Mouse (Mus musculus) CH12.LX (cell line): Measurements from ENCODE around the gene Plekha5. TPM values are rescaled to one million over a fixed set of nuclear protein-coding genes. Genes with fewer than 3 reads are reported as not detected.

Experiments
- DNase-seq: peaks from one replicate; pipeline ENCODE4 v3.0.0-alpha.2; 2013; ENCODE audit errors: extremely low read depth
- H3K27ac ChIP-seq: 2 replicates; pipeline ENCODE4 v1.5.1; 2012; ENCODE audit warnings: low read depth, mild to moderate bottlenecking, control low read depth, moderate library complexity; ENCODE audit not compliant: insufficient read depth
- H3K27me3 ChIP-seq: replicated peaks from 2 replicates; pipeline ENCODE3; 2012; ENCODE audit warnings: inconsistent platforms
- H3K36me3 ChIP-seq, 2 experiments: replicated peaks in 1 of 2; 2 replicates each; pipeline versions ENCODE3 to v1.6.1; 2012; ENCODE audit warnings: inconsistent platforms in 1 of 2, low read length in 1 of 2, mild to moderate bottlenecking in 1 of 2, mixed read lengths in 1 of 2, moderate library complexity in 1 of 2; ENCODE audit not compliant: control insufficient read depth in 1 of 2, insufficient read depth in 1 of 2
- H3K4me1 ChIP-seq, 2 experiments: 2 replicates each; pipeline ENCODE4 v1.6.1; 2012; ENCODE audit warnings: inconsistent platforms in 1 of 2, moderate library complexity in 1 of 2; ENCODE audit not compliant: insufficient read depth in 2 of 2, control insufficient read depth in 1 of 2
- H3K4me2 ChIP-seq: 2 replicates; pipeline ENCODE4 v1.6.1; 2012; ENCODE audit warnings: low read depth, mild to moderate bottlenecking, control low read depth; ENCODE audit not compliant: poor library complexity, insufficient read depth, severe bottlenecking
- H3K4me3 ChIP-seq, 3 experiments: fragments of 150-350 bp in 1 of 3; sonication (generic) in 1 of 3; replicated peaks in 1 of 3; 2 replicates each; pipeline versions ENCODE3 to v1.5.1; 2011 to 2012; ENCODE audit warnings: low read depth in 2 of 3, low read length in 2 of 3, mild to moderate bottlenecking in 2 of 3, moderate library complexity in 2 of 3, control low read depth in 1 of 3, improper control_type of control experiment in 1 of 3, inconsistent platforms in 1 of 3, mixed read lengths in 1 of 3; ENCODE audit not compliant: poor library complexity in 1 of 3
- H3K79me2 ChIP-seq: replicated peaks from 2 replicates; pipeline ENCODE4 v1.6.1; 2012; ENCODE audit warnings: mild to moderate bottlenecking, moderate library complexity; ENCODE audit not compliant: control insufficient read depth, poor library complexity, insufficient read depth, severe bottlenecking; ENCODE audit errors: extremely low read depth
- H3K9ac ChIP-seq: 2 replicates; pipeline ENCODE4 v1.6.1; 2012; ENCODE audit warnings: low read depth, mild to moderate bottlenecking, control low read depth, moderate library complexity; ENCODE audit not compliant: insufficient read depth
- H3K9me3 ChIP-seq: replicated peaks from 2 replicates; pipeline ENCODE3; 2012; ENCODE audit warnings: low read length, inconsistent platforms, mixed read lengths
- BHLHE40 ChIP-seq: IDR thresholded peaks from 2 replicates; pipeline ENCODE4 v1.6.1; 2011; ENCODE audit warnings: mild to moderate bottlenecking, low read depth, low read length, improper control_type of control experiment
- CHD1 ChIP-seq: IDR thresholded peaks from 2 replicates; pipeline ENCODE4 v1.6.1; 2012; ENCODE audit warnings: low read depth, low read length, improper control_type of control experiment, inconsistent platforms
- CTCF ChIP-seq, 2 experiments: IDR thresholded peaks in 1 of 2; conservative IDR thresholded peaks in 1 of 2; 2 replicates each; pipeline ENCODE4 v1.5.1; 2011 to 2012; ENCODE audit warnings: low read depth in 2 of 2, low read length in 2 of 2, improper control_type of control experiment in 1 of 2, inconsistent platforms in 1 of 2, mild to moderate bottlenecking in 1 of 2, moderate library complexity in 1 of 2
- ETS1 ChIP-seq: conservative IDR thresholded peaks from 2 replicates; pipeline ENCODE4 v1.6.1; 2012; ENCODE audit warnings: low read depth, mild to moderate bottlenecking, inconsistent platforms, low read length, improper control_type of control experiment, moderate library complexity
- GABPA ChIP-seq: IDR thresholded peaks from 2 replicates; pipeline ENCODE4 v1.6.1; 2012; ENCODE audit warnings: low read depth, low read length, improper control_type of control experiment, inconsistent platforms; ENCODE audit not compliant: insufficient replicate concordance
- HCFC1 ChIP-seq: IDR thresholded peaks from 2 replicates; pipeline ENCODE4 v1.6.1; 2012; ENCODE audit warnings: low read depth, mild to moderate bottlenecking, inconsistent platforms, low read length, improper control_type of control experiment
- JUN ChIP-seq: IDR thresholded peaks from 2 replicates; pipeline ENCODE4 v1.6.1; 2011; ENCODE audit warnings: low read depth, mild to moderate bottlenecking, low read length, improper control_type of control experiment, moderate library complexity; ENCODE audit not compliant: insufficient read depth
- JUND ChIP-seq: conservative IDR thresholded peaks from 2 replicates; pipeline ENCODE4 v1.6.1; 2011; ENCODE audit warnings: low read depth, low read length, improper control_type of control experiment
- MAFK ChIP-seq: IDR thresholded peaks from 2 replicates; pipeline ENCODE4 v1.6.1; 2011; ENCODE audit warnings: low read length, improper control_type of control experiment; ENCODE audit not compliant: insufficient replicate concordance
- MAX ChIP-seq: IDR thresholded peaks from 2 replicates; pipeline ENCODE4 v1.6.1; 2011; ENCODE audit warnings: low read length, improper control_type of control experiment
- MYC ChIP-seq: IDR thresholded peaks from 2 replicates; pipeline ENCODE4 v1.6.1; 2011; ENCODE audit warnings: low read depth, mild to moderate bottlenecking, improper control_type of control experiment, low read length
- NELFE ChIP-seq: IDR thresholded peaks from 2 replicates; pipeline ENCODE4 v1.6.1; 2011; ENCODE audit warnings: low read depth, low read length, improper control_type of control experiment
- POLR2A ChIP-seq: IDR thresholded peaks from 2 replicates; pipeline ENCODE4 v1.6.1; 2011; ENCODE audit warnings: low read depth, mild to moderate bottlenecking, improper control_type of control experiment, low read length
- POLR2AphosphoS2 ChIP-seq: IDR thresholded peaks from 2 replicates; pipeline ENCODE4 v1.6.1; 2011; ENCODE audit warnings: low read depth, low read length, improper control_type of control experiment
- RCOR1 ChIP-seq: conservative IDR thresholded peaks from 2 replicates; pipeline ENCODE4 v1.6.1; 2012; ENCODE audit warnings: low read depth, mild to moderate bottlenecking, inconsistent platforms, low read length, improper control_type of control experiment
- SMC3 ChIP-seq: IDR thresholded peaks from 2 replicates; pipeline ENCODE4 v1.6.1; 2011; ENCODE audit warnings: low read depth, low read length, improper control_type of control experiment
- TCF12 ChIP-seq: IDR thresholded peaks from 2 replicates; pipeline ENCODE4 v1.6.1; 2014; ENCODE audit warnings: low read depth, mild to moderate bottlenecking, inconsistent platforms, low read length, improper control_type of control experiment
- UBTF ChIP-seq: IDR thresholded peaks from 2 replicates; pipeline ENCODE4 v1.6.1; 2012; ENCODE audit warnings: low read depth, mild to moderate bottlenecking, inconsistent platforms, low read length, improper control_type of control experiment, moderate library complexity
- ZMIZ1 ChIP-seq: IDR thresholded peaks from 2 replicates; pipeline ENCODE4 v1.6.1; 2012; ENCODE audit warnings: low read depth, mild to moderate bottlenecking, inconsistent platforms, low read length, improper control_type of control experiment
- ZNF384 ChIP-seq: IDR thresholded peaks from 2 replicates; pipeline ENCODE4 v1.6.1; 2012; ENCODE audit warnings: low read depth, low read length, improper control_type of control experiment, inconsistent platforms
- dilution Hi-C: fragments of 300-500 bp; cut with MboI; formaldehyde crosslinking; loops from 2 replicates; pipeline ENCODE4 v1.14.3; 2020; ENCODE audit warnings: low sequenced_read_pairs; ENCODE audit not compliant: extremely low pct_unique_long_range_greater_than_20kb, extremely low pct_ligation_motif_present
- in situ Hi-C: fragments of 300-500 bp; cut with MboI; formaldehyde crosslinking; loops from 3 replicates; pipeline ENCODE4 v1.14.3; 2019; ENCODE audit warnings: low sequenced_read_pairs, low pct_ligation_motif_present, low pct_unique_long_range_greater_than_20kb, mixed read lengths
- polyA plus RNA-seq: library from polyadenylated mRNA; unstranded; fragments of >175 nt; gene quantifications from 2 replicates; pipeline ENCODE4 v1.2.1, GENCODE M21; 2012; ENCODE audit warnings: low read depth; ENCODE audit not compliant: insufficient read length
- total RNA-seq, 2 experiments: library from RNA; depleted of rRNA; stranded (reverse); fragments of 300-350 nt in 1 of 2; fragments of >200 nt in 1 of 2; gene quantifications; 2 replicates each; pipeline ENCODE4 v1.2.3; 2012 to 2014

The Plekha5 gene
- total and polyA plus RNA-seq, 3 experiments = 0.12 to 0.38 (median 0.27) TPM

- Histone ChIP-seq H3K4me1 (peaks cover 5 to 11% of the 10 kb centered on the region in 2 experiments), H3K4me2 (no peak overlapping the region), H3K27me3 (no peaks in the 10 kb centered on the region), H3K4me3 (no peak overlapping the region), H3K79me2 (no peaks in the 10 kb centered on the region), H3K36me3 (no peaks in the 10 kb centered on the region), H3K9ac (no peak overlapping the region), H3K27ac (no peak overlapping the region), H3K9me3 (no peaks in the 10 kb centered on the region)
- TF ChIP-seq SMC3 = no peak
- no peak for TF ChIP-seq MAX
- TF ChIP-seq JUND = no peak
- TF ChIP-seq ETS1 = no peak
- no peak for TF ChIP-seq MYC
- no peak for TF ChIP-seq TCF12
- in situ Hi-C loops (no loop called here), dilution Hi-C loops (no loop called here)
- DNase-seq = no peak
Measured at GRCm38 (mm10) chr6:140608666-140609065, 184.8 kb downstream of the Plekha5 start.

GRCm38 (mm10) chr6:140609533-140609932, 185.7 kb downstream of the Plekha5 start:
- dilution Hi-C loops (no loop called here), in situ Hi-C loops (no loop called here)
- Histone ChIP-seq H3K9me3 (no peaks in the 10 kb centered on the region), H3K27me3 (no peaks in the 10 kb centered on the region), H3K27ac (no peak overlapping the region), H3K4me2 (no peak overlapping the region), H3K79me2 (no peaks in the 10 kb centered on the region), H3K4me3 (no peak overlapping the region), H3K4me1 (peaks cover 7 to 19% of the 10 kb centered on the region in 2 experiments), H3K36me3 (no peaks in the 10 kb centered on the region), H3K9ac (no peak overlapping the region)
- no peak for DNase-seq
- TF ChIP-seq SMC3 (no peak), BHLHE40 (no peak), HCFC1 (no peak), NELFE (no peak), TCF12 (no peak), RCOR1 (no peak), JUN (no peak), POLR2AphosphoS2 (no peak), GABPA (no peak), CTCF (conservative IDR thresholded peaks at IDR 0.05 in 1 of 2, IDR thresholded peaks at IDR 0.05 in 1 of 2; ENCODE audit: low read depth in 2 of 2, low read length in 2 of 2) (no peak), MAX (no peak), CHD1 (no peak), MAFK (no peak), ZMIZ1 (no peak), POLR2A (no peak), ZNF384 (no peak), UBTF (no peak)
